Mouse (Mus musculus): ENCODE data around the gene Olfr705. TPM values are rescaled to one million over a fixed set of nuclear protein-coding genes. Genes with fewer than 3 reads are reported as not detected.
"Not testable (repeated sequence)": the region's sequence is repeated elsewhere in the genome, so short reads cannot be mapped to it uniquely, and the experiment has no call there.

Gene Olfr705
- total RNA-seq (2021): not detected
- long read RNA-seq, experiment 1: 0 reads
- long read RNA-seq, experiment 2: 0 reads

DNA sequence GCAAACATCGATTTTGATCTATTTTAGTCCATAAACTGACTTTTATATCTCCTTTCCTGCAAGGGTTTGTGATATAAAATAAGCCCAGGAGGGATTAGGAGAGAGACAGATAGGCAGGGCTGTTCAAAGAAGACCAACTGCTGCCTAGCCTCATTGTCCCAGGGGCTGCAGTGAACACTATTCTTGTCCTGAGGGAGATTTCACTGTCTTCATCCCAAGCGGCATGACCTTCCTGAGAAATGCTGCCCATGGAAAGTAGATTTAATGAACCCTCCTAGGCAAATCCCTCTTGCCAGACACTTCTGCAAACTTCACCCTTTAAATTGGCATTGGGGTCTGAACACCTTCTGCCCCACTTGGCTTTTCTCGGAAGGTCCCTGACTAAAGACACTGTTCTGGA, at the start of gene Olfr705:
Gene Olfr705 (minus strand): TSS at position 101 of the 400 bp plus-strand sequence.
- no peak for DNase-seq
- intact Hi-C loops (cut with DNase I; ENCODE audit: low total_unique reads): no loop called here

- intact Hi-C loops (cut with DNase I; ENCODE audit: low total_unique reads); DNase-seq: not testable (repeated sequence)
Observed at GRCm38 (mm10) chr7:106920961-106921360, 44.3 kb upstream of the Olfr705 start.

GRCm38 (mm10) chr7:106907676-106908075, 31.0 kb upstream of the Olfr705 start, which contains the start of gene Olfr1532-ps1:
Gene Olfr1532-ps1, plus strand, starts transcription at chr7:106908001.
- intact Hi-C loops (cut with DNase I; ENCODE audit: low total_unique reads): no loop called here
- no peak for DNase-seq

DNA sequence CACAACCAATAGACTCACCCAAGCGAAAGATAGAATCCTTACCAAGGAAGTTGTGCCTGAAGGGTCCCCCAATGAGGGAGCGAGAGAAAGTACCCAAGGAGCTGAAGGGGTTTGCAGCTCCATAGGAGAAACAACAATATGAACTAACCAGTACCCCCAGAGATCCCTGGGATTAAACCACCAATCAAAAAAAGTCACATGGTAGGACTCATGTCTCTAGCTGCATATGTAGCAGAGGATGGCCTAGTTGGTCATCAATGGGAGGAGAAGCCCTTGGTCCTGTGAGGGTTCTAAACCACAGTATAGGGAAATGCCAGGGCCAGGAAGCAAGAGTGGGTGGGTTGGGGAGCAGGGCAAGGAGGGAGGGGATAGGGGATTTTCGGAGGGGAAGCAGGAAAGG, 24.4 kb upstream of the Olfr705 start, which contains the start of gene Olfr707:
Gene Olfr707 (minus strand): TSS at position 101 of the 400 bp plus-strand sequence.
- DNase-seq; intact Hi-C loops (cut with DNase I; ENCODE audit: low total_unique reads): not testable (repeated sequence)

GRCm38 (mm10) chr7:106888062-106888461, 11.4 kb upstream of the Olfr705 start, which contains the start of gene Olfr706:
Gene Olfr706, minus strand, starts transcription at chr7:106888162.
- intact Hi-C loops (cut with DNase I; ENCODE audit: low total_unique reads): no loop called here
- DNase-seq: no peak

DNA sequence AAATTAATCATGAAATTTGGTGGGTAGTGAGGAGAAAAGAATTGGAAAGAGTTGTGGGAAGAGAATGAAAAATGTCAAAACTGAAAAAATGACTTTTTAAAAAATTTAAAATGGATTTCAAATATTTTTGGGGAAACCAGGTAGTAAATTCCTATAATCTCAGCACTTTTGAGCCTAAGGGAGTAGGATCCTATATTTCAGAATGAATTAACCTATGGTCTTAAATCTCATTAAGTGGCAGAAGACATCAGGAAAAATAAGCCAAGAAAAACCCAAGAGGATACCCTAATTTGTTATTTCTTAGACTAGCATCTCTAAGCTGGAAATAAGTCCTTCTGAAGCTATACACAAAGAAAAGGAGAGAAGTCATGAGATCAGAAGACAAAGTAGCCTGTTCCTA, 13.8 kb downstream of the Olfr705 start, which contains the start of gene Olfr704:
Gene Olfr704 (plus strand): TSS at position 301 of the 400 bp plus-strand sequence.
- intact Hi-C loops (cut with DNase I; ENCODE audit: low total_unique reads): no loop called here
- no peak for DNase-seq

- DNase-seq: no peak
- intact Hi-C loops (cut with DNase I; ENCODE audit: low total_unique reads): no loop called here
Observed at GRCm38 (mm10) chr7:106843060-106843459, 33.6 kb downstream of the Olfr705 start, which contains the start of gene Olfr703. Gene Olfr703, plus strand, starts transcription at chr7:106843360.

GRCm38 (mm10) chr7:106833793-106834192, 42.9 kb downstream of the Olfr705 start, which contains the start of gene Olfr702:
Gene Olfr702, minus strand, starts transcription at chr7:106833893.
- intact Hi-C loops (cut with DNase I; ENCODE audit: low total_unique reads): no loop called here
- DNase-seq: no peak

Other genes starting within 250 kb of the Olfr705 start
- gene Olfr693, start 196.3 kb downstream of the Olfr705 start, total RNA-seq (2021): not detected
- gene Olfr694, start 185.1 kb downstream of the Olfr705 start, total RNA-seq (2021): not detected
- not detected for gene Olfr695, start 160.5 kb downstream of the Olfr705 start, total RNA-seq (2021)
- not detected for gene Olfr697, start 134.4 kb downstream of the Olfr705 start, total RNA-seq (2021)
- gene Olfr698, start 121.5 kb downstream of the Olfr705 start, total RNA-seq (2021): not detected
- not detected for gene Olfr699, start 83.7 kb downstream of the Olfr705 start, total RNA-seq (2021)
- not detected for gene Olfr700, start 68.1 kb downstream of the Olfr705 start, total RNA-seq (2021)
- not detected for gene Olfr701, start 62.8 kb downstream of the Olfr705 start, total RNA-seq (2021)
- gene Olfr702, start 43.0 kb downstream of the Olfr705 start, total RNA-seq (2021): not detected
- gene Olfr703, start 33.5 kb downstream of the Olfr705 start, total RNA-seq (2021): not detected
- gene Olfr704, start 13.7 kb downstream of the Olfr705 start, total RNA-seq (2021): not detected
- not detected for gene Olfr706, start 11.3 kb upstream of the Olfr705 start, total RNA-seq (2021)
- not detected for gene Olfr707, start 24.4 kb upstream of the Olfr705 start, total RNA-seq (2021)
- gene Olfr1532-ps1, start 31.1 kb upstream of the Olfr705 start, total RNA-seq (2021): not detected
- under 1 TPM in 1 of 2 experiments, not detected in 1; 0.04 TPM for gene Olfr709-ps1, start 55.3 kb upstream of the Olfr705 start, total RNA-seq (2021)
- not detected for gene Olfr710, start 71.4 kb upstream of the Olfr705 start, total RNA-seq (2021)
- gene Olfr6, start 87.0 kb upstream of the Olfr705 start, total RNA-seq (2021): not detected
- not detected for gene Olfr711, start 98.6 kb upstream of the Olfr705 start, total RNA-seq (2021)
- gene Olfr2, start 129.2 kb upstream of the Olfr705 start, total RNA-seq (2021): not detected
- gene Olfr713, start 154.3 kb upstream of the Olfr705 start, total RNA-seq (2021): not detected
- not detected for gene Olfr714, start 194.1 kb upstream of the Olfr705 start, total RNA-seq (2021)
- not detected for gene Olfr17, start 216.3 kb upstream of the Olfr705 start, total RNA-seq (2021)
- gene Olfr715b, start 233.5 kb upstream of the Olfr705 start, total RNA-seq (2021): not detected

All from gastrocnemius, postnatal 14 days (tissue).